Mouse (Mus musculus) embryonic facial prominence, embryonic 11.5 days (tissue): ENCODE results near the gene Slc35f6. TPM values are rescaled to one million over a fixed set of nuclear protein-coding genes. Genes with fewer than 3 reads are reported as not detected.

Experiments
- ATAC-seq: fragments of 200-750 bp; cut with Nextera tagmentation; replicated peaks from 2 replicates; pipeline ENCODE4 v1.8.0; 2017; ENCODE audit warnings: low read depth; ENCODE audit not compliant: insufficient number of reproducible peaks, low FRiP score, low TSS enrichment
- DNase-seq: peaks from one replicate; pipeline ENCODE4 v3.0.0-alpha.2; 2015; ENCODE audit warnings: low spot score
- H3K27ac ChIP-seq: fragments of 300-500 bp; sonication (generic); replicated peaks from 2 replicates; pipeline ENCODE4 v1.5.1; 2014; ENCODE audit warnings: mild to moderate bottlenecking, low read depth, low read length, control low read depth
- H3K27me3 ChIP-seq: fragments of 300-500 bp; sonication (generic); 2 replicates; pipeline ENCODE4 v1.6.1; 2014; ENCODE audit warnings: mild to moderate bottlenecking, low read length, moderate library complexity, mixed read lengths; ENCODE audit not compliant: control insufficient read depth, insufficient read depth
- H3K36me3 ChIP-seq: fragments of 300-500 bp; sonication (generic); replicated peaks from 2 replicates; pipeline ENCODE4 v1.6.1; 2014; ENCODE audit warnings: low read depth, mild to moderate bottlenecking, low read length, moderate library complexity, mixed read lengths; ENCODE audit not compliant: control insufficient read depth, insufficient read depth
- H3K4me1 ChIP-seq: fragments of 300-500 bp; sonication (generic); 2 replicates; pipeline ENCODE4 v1.6.1; 2014; ENCODE audit warnings: low read length, mixed read lengths; ENCODE audit not compliant: control insufficient read depth, insufficient read depth
- H3K4me2 ChIP-seq: fragments of 300-500 bp; sonication (generic); 2 replicates; pipeline ENCODE4 v1.6.1; 2014; ENCODE audit warnings: low read depth, mild to moderate bottlenecking, control low read depth, low read length, moderate library complexity
- H3K4me3 ChIP-seq: fragments of 300-500 bp; sonication (generic); 2 replicates; pipeline ENCODE4 v1.5.1; 2014; ENCODE audit warnings: low read depth, low read length, control low read depth
- H3K9ac ChIP-seq: fragments of 300-500 bp; sonication (generic); replicated peaks from 2 replicates; pipeline ENCODE4 v1.6.1; 2014; ENCODE audit warnings: mild to moderate bottlenecking, control low read depth, low read length
- H3K9me3 ChIP-seq: fragments of 300-500 bp; sonication (generic); replicated peaks from 2 replicates; pipeline ENCODE4 v1.6.1; 2016; ENCODE audit warnings: mild to moderate bottlenecking, low read length, inconsistent platforms, mixed read lengths; ENCODE audit not compliant: control insufficient read depth
- WGBS: fragments of 180-500 bp; shearing (Covaris S2); extraction: QIAGEN DNeasy Blood & Tissue Kit; methylation state at CpG from one replicate; pipeline ENCODE4 v1.1.7; 2014; 5-methylcytosine and 5-hydroxymethylcytosine counted together
- polyA plus RNA-seq: library from polyadenylated mRNA; unstranded; fragments of >200 nt; fragmentation: Nextera tagmentation; extraction: Ambion mirVana; gene quantifications from 2 replicates; pipeline ENCODE4 v1.2.1, GENCODE M21; 2014

Slc35f6 gene
- polyA plus RNA-seq, 1 experiment from 2014 or later, result 22.0 TPM

DNA sequence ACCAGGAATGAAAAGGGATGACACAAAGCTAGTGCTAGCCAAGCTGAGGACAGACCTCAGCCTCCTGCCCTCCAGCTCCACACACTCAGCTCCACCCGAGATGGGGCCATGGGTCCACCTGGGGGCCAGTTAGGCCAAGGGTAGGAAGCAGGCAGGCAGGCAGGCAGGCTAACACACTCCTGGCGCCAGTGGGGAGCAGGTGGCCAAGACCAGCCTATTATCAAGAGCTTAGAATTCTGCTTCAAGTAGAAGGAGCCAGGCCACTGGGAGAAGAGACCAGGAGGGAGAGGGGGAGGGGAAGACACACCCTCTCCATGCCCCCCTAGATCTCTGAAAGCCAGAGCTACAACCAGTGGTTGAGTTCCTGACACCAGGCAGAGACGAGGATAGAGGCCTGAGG, 31.1 kb upstream of the Slc35f6 start:
- H3K4me2 ChIP-seq, result no peak overlapping the region
- 28% methylated on average over 3 of the region's 3 CpGs for WGBS
- H3K4me1 ChIP-seq, result no peaks in the 10 kb centered on the region
- no peaks in the 10 kb centered on the region for H3K9me3 ChIP-seq
- H3K36me3 ChIP-seq, result no peaks in the 10 kb centered on the region
- H3K27ac ChIP-seq, result no peak overlapping the region
- peaks cover 3% of the 10 kb centered on the region; the same call in 1 of the 2 replicates for H3K27me3 ChIP-seq
- ATAC-seq (no peak), DNase-seq (no peak)
- no peak overlapping the region for H3K4me3 ChIP-seq
- H3K9ac ChIP-seq, result no peak overlapping the region

DNA sequence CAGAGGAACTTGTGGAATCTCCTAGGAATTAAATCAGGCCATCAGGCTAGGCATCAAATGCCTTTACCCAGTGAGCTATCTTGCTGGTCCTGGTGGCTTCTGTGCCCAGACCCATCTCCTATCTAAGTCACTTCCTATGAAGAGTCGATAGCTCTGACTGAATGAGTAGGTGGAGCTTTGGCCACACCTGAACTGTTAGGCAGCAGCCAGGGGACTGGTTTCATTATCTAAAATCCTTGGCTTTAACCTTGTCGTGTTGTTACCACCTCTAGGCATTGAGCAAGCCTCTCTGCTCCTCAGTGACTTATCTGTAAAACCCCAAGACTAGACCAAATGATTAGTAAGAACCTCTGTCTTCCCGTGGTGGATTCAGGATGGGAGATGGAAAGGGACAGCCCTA, 30.4 kb upstream of the Slc35f6 start:
- H3K4me1 ChIP-seq, result peaks cover 4% of the 10 kb centered on the region; the same call in 1 of the 2 replicates
- no peak overlapping the region for H3K27ac ChIP-seq
- H3K4me3 ChIP-seq, result no peak overlapping the region
- H3K9me3 ChIP-seq, result no peaks in the 10 kb centered on the region
- ATAC-seq (no peak), DNase-seq (no peak)
- 36% methylated on average over 3 of the region's 3 CpGs for WGBS
- H3K36me3 ChIP-seq, result no peaks in the 10 kb centered on the region
- no peak overlapping the region for H3K9ac ChIP-seq
- H3K27me3 ChIP-seq, result peaks cover 10% of the 10 kb centered on the region
- H3K4me2 ChIP-seq, result no peak overlapping the region

- Histone ChIP-seq H3K9me3 (no peaks in the 10 kb centered on the region), H3K4me3 (no peak overlapping the region), H3K36me3 (no peaks in the 10 kb centered on the region), H3K9ac (no peak overlapping the region), H3K27me3 (peaks cover 11% of the 10 kb centered on the region), H3K27ac (no peak overlapping the region), H3K4me1 (peaks cover 4% of the 10 kb centered on the region; the same call in 1 of the 2 replicates), H3K4me2 (no peak overlapping the region)
- DNase-seq (no peak), ATAC-seq (no peak)
- 29% methylated on average over 11 of the region's 11 CpGs for WGBS
These were observed 29.9 kb upstream of the Slc35f6 start for GRCm38 (mm10) chr5:30617851-30618250.

GRCm38 (mm10) chr5:30618376-30619003, 29.2 kb upstream of the Slc35f6 start:
- Histone ChIP-seq H3K4me2 (no peak overlapping the region), H3K9ac (no peak overlapping the region), H3K27me3 (peaks cover 11% of the 10 kb centered on the region), H3K4me3 (no peak overlapping the region), H3K4me1 (peaks cover 4% of the 10 kb centered on the region; the same call in 1 of the 2 replicates), H3K36me3 (no peaks in the 10 kb centered on the region), H3K27ac (no peak overlapping the region), H3K9me3 (no peaks in the 10 kb centered on the region)
- 82% methylated on average over 8 of the region's 8 CpGs for WGBS
- ATAC-seq (no peak), DNase-seq (no peak)

GRCm38 (mm10) chr5:30619211-30619610, 28.5 kb upstream of the Slc35f6 start:
- Histone ChIP-seq H3K4me1 (peaks cover 4% of the 10 kb centered on the region; the same call in 1 of the 2 replicates), H3K27me3 (peaks cover 11% of the 10 kb centered on the region), H3K4me3 (no peak overlapping the region), H3K9me3 (no peaks in the 10 kb centered on the region), H3K4me2 (no peak overlapping the region), H3K27ac (no peak overlapping the region), H3K9ac (no peak overlapping the region), H3K36me3 (no peaks in the 10 kb centered on the region)
- ATAC-seq (no peak), DNase-seq (no peak)
- 94% methylated on average over 2 of the region's 2 CpGs for WGBS

DNA sequence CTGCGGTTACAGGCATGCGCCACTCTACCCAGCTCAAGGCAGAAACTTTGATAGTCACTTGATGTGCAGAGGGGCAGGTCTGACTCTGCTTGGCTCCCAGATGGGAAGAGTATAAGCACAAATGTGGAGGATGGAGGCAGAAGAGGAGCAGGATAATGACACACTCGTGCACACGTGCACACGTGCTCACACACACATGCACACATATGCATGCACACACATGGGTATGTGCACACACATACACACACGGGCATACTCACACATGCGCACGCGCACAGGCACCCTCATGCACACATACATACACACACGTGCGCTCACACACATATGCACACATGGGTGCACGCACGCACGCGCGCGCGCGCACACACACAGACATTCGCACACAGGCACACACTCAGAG, 27.2 kb upstream of the Slc35f6 start:
- H3K4me3 ChIP-seq, result no peak overlapping the region
- no peaks in the 10 kb centered on the region for H3K9me3 ChIP-seq
- H3K36me3 ChIP-seq, result no peaks in the 10 kb centered on the region
- 94% methylated on average over 20 of the region's 20 CpGs for WGBS
- peaks cover 11% of the 10 kb centered on the region for H3K27me3 ChIP-seq
- peaks cover 4% of the 10 kb centered on the region; the same call in 1 of the 2 replicates for H3K4me1 ChIP-seq
- H3K27ac ChIP-seq, result no peak overlapping the region
- no peak overlapping the region for H3K9ac ChIP-seq
- no peak for ATAC-seq
- H3K4me2 ChIP-seq, result no peak overlapping the region
- DNase-seq, result no peak

GRCm38 (mm10) chr5:30621211-30621790, 26.4 kb upstream of the Slc35f6 start:
- ATAC-seq (no peak), DNase-seq (no peak)
- WGBS, result 87% methylated on average over 9 of the region's 9 CpGs
- Histone ChIP-seq H3K4me2 (no peak overlapping the region), H3K27me3 (peaks cover 11% of the 10 kb centered on the region), H3K36me3 (no peaks in the 10 kb centered on the region), H3K4me3 (no peak overlapping the region), H3K4me1 (peaks cover 4% of the 10 kb centered on the region; the same call in 1 of the 2 replicates), H3K9me3 (no peaks in the 10 kb centered on the region), H3K9ac (no peak overlapping the region), H3K27ac (no peak overlapping the region)

DNA sequence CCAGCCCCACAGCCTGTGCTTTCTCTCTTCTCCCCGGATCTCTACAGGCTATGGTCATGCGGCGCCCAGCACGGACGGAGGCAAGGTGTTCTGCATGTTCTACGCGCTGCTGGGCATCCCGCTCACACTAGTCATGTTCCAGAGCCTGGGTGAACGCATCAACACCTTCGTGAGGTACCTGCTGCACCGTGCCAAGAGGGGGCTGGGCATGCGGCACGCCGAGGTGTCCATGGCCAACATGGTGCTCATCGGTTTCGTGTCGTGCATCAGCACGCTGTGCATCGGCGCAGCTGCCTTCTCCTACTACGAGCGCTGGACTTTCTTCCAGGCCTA, 25.9 kb upstream of the Slc35f6 start:
- peaks cover 11% of the 10 kb centered on the region for H3K27me3 ChIP-seq
- WGBS, result 48% methylated on average over 22 of the region's 22 CpGs
- H3K27ac ChIP-seq, result no peak overlapping the region
- no peaks in the 10 kb centered on the region for H3K36me3 ChIP-seq
- DNase-seq (no peak), ATAC-seq (no peak)
- H3K4me2 ChIP-seq, result peak overlapping the region; percentile 95
- H3K4me1 ChIP-seq, result peaks cover 4% of the 10 kb centered on the region; the same call in 1 of the 2 replicates
- peak overlapping the region; percentile 56 for H3K9ac ChIP-seq
- H3K4me3 ChIP-seq, result peak overlapping the region; percentile 41
- H3K9me3 ChIP-seq, result no peaks in the 10 kb centered on the region
